Mouse (Mus musculus): ENCODE results near the gene 3110018I06Rik.

3110018I06Rik gene

DNA sequence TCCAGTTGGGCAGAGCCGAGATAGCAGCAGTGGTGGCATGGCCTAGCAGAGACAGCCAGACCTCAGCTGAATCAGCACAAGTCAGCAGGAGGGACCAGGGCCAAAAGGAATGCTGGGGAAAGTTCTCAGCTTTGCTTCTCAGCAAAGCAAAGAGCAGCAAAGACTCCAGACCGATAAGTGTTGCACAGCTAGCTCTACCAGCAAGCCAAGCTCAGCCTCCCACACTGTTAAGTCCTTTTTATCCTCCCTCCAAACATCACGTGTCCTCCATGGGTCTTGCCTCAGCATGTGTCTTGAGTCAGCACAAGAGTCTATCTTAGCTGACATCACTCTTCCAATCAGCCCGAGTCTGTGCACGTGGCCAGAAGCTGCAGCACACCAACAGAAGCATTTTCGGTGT, at the start of gene 3110018I06Rik:
3110018I06Rik (plus strand) TSS at position 262 of the 400 bp plus-strand sequence.
- no peak for DNase-seq

DNA sequence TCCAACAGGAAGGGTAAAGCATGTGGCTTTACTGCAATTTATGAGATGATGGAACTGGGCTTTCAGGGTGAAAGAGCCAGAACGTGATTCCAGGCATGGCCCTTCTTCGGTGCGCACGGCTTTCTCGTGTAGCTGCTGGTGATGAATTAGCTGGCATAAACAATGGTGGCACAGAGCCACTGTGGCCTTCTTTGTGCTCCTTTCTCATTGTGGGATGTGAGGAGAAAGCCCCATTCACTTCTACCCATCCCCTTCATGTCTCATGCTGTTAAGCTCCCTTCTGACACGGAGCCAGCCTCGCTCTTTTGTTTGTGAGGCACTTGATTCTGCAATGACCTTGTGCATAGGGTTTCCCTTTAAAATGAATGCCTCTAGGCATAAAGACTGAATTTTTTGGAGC, 43.8 kb upstream of the 3110018I06Rik start:
- DNase-seq: no peak

DNA sequence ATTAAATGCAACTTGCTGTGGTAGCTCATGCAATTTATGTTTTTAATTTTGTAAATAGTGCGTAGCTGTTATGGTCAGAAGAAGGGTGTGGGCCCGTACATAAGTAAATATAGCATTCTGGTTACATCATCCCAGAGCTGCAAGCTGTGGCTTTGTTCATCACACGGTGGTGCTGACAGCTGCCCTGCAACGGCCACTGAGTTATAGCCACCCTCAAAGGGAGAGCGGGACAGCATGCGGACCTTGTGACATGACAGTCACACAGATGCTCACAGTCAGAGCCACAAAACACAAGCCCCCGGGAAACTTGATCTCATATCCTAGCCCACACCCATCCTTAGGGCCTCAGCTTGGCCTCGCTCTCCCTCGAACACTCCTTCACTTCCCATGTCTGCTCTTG, 30.6 kb upstream of the 3110018I06Rik start:
- no peak for DNase-seq

DNA sequence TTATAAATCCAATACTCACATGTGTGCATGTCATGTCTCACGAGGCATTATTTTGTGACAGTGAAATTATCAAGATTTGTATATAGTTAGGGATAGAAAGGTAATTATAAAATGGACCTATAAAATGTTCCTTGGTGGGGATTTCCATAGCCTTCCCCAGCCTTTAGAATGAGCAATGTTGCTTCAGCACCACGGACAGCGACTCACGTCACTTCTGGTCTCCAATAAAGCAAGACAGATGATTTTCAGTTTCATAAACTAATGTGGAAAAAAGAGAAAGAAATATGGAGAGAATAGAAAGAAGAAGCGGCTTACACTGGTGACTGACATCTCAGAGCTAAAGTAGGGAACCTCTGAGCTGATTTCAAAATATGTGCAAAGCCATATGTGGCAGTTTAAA, 23.7 kb upstream of the 3110018I06Rik start:
- DNase-seq: no peak

DNA sequence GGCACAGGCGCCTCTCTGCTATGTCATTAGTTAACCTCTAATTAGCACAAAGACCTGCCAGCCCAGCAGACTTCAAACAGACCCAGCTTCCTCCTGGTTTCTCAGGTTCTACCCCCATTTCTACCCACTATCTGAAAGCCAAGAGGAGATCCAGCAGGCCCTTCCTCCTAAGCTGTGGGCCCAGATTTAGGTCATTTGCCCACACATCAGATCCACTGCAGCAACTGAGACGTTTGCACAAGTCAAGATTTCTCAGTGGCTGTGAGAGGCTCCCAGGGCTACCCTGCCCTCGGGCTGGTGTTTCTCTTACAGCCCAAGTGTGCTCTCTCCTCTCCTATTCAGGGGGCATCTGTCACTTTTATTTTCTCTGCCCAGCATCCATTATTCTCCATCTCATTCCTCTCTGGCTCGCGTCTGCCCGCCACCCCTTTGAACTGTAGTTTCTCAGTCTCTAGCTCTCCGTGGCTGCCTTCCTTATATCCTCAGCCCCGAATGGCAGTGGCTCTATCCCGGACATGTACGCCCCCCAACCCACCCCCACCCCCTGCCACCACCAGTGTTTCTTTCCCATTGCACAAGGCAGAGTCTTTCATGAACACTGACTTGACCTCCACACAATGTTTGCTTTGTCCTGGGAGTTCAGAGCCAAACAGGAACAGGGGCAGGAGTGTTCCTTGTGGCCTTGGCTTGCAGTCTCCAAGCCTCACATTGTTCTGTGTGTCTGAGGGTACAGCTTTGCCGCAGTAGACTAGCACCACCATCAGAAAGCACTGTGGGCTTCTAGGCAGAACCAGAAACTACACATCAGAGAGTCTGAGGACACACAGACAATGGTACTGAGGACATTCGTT, 11.8 kb upstream of the 3110018I06Rik start:
- no peak for DNase-seq

DNA sequence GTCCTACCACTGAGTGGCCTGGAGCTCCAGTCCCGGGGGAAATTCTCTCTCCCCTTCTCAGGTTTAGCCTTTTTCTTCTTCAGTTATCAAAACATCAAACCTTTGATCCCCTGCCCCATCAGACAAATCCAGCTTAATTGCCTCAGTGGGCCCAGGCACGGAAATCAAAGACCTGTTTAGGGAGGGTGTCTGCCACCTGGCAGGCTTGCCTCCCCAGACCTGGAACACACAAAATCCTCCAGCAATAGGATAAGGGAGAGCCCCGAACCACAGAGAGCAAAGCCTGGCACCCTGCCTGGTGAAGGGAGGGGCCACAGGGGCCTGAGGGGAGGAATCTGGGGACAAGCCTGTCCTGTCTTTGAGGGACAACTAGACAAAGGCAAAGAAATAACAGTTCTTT, 9.1 kb upstream of the 3110018I06Rik start:
- DNase-seq: no peak

DNA sequence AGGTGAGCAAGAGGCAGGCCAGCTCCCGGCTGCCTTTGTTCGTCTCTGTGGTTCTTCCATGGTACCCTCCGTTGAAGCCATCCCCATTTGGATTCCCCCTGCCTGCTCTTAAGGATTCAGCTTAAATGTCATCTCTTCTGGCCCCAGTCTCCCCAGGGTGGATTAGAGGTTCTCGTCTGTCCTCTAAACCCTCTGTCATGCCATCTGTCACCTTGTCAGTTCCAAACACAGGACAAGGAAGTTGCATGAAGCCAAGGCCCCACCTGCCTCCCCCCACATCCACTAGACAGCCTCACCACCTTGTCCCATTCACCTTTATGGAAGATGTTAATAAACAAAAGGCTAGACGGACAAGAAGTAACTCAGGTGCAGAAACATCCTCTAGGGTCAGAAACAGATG, 5.4 kb upstream of the 3110018I06Rik start:
- no peak for DNase-seq

DNA sequence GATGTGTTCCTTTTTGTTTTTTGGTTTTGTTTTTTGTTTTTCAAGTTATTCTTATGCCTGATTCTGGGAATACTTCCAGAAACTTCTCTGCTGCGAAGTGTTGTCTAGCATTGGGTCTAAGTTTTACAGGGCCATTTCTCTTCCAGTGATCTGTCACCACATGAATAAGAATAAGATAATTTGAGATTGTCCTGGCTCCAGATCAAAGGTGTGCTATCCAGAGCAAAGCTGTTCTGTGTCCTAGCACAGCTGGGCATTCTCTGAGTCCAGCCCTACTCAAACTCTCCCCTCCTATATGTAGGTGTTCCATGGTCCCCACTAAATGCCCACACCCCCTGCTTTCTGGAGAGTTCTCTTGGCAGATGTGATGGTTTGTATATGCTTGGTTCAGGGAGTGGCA, 2.9 kb downstream of the 3110018I06Rik start:
- no peak for DNase-seq

DNA sequence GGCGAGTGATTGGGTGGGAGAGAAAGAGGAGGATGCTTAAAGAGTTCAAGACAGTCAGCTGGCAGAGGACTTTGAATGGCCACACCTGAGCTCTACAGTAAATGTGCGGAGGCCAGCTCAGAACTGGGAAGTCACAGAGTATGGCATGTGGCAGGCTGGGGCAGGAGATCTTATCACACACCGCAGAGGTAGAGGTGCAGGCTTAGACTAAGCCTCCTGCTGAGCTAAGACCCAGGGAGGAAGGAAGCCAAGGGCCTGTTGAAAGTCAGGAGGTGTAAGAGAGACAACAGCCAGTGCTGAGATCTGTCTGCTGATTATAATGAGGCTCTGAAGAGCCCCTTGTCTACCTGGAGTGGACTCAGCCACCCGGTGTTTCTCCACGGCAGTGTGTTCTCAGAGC, 8.5 kb downstream of the 3110018I06Rik start:
- no peak for DNase-seq

DNA sequence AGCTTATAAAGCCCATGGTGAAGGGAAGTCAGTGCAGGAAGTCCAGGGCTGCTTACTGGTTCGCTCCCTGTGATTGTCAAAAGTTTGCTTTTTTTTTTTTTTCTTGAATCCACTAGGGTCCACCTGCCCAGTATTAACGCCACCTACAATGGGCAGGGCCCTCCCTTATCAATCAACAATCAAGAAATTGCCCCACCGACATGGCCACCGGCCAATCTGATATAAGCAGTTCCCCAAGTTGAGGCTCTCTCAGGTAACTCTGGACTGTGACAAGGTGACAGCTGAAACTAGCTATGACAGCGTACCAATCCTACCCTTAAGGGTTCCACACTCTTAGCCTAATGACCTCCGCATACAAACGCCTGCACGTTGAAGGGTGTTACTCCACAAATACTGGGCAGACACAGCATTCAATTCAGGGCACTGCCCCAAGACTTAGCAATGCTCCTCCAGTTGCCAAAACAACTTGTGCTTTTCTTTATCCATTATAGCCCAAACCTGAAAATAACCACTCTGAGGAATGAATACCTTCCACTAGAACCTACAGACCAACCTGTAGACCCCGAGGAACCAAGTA, 21.3 kb downstream of the 3110018I06Rik start:
- no peak for DNase-seq

DNA sequence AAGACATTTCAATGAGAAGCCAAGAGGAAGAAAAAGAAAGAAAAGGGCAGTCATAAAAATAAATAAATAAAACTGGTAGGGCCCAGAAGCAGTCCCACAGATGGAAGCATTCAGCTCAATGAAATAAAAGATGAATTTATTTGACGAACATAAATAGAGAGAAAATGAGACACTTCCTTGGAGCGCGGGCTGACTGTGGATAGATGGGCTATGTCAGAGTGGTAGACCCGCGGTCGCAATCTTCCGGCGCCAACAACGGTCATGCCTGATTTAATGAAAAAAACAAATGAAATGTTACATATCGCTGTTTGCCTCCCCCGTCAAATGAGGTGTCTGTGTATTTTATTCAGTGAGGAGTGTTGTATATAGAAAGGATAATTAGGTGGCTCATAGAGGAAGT, 22.7 kb downstream of the 3110018I06Rik start:
- DNase-seq: no peak

DNA sequence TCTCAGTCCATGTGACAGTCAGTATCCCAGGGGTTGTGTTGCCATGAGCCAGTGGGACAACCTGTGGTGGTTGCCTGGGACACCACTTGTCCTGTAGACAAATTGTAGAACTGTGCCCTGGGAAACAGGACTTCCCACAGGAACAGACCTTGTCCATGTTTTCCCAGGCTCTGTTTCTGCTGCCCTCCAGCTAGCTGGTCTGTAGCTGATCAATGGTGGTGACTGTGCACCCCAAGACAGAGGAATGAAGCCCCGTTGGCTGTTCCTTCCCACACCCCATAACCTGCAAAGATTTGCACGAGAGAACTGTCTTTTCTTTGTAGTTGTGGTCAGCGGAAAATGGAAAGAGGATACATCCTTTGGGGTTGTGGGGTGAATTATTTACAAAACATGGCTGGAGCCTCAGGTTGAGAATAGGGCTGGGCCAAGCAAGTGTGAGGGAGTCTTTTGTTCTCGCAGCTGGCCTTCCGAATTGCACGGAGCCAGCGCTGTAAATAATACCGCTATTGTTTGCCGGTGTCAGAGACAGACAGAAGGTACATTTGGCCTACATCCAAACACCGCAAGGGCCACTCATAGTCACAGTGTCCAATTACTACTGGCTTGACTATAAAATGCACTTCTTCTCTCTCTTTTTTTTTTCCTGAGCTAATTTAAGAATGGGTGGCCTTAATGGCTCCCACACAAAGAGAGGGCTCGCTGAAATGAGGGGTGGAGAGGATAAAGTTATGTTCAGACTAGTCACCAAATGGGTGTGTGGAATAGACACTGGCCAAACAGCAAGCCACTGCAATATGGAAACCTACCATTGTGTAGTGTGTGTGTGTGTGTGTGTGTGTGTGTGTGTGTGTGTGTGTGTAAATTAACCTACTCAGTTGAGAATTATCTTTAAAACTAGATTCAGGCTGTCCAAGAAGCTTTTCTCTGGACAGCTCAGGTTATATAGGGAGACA, 28.1 kb downstream of the 3110018I06Rik start:
- DNase-seq: no peak

DNA sequence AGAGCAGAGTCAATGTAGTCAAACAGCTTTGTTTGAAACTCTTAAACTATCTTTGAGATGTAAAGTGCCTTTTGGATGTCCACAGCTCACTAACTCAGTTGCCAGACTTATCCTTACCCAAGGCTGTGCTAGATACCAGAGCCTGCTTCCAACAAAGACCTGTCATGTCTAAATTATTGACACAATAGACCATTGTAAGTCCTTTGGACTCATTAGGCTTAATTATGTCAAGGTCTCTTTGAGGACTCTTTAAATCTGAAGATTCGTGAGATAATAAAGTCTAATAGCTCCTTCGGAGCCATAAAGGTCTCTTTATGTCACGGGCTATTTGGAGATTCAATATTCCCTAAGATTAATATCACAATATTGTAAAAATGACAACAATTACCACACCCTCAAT, 32.5 kb downstream of the 3110018I06Rik start:
- no peak for DNase-seq

DNA sequence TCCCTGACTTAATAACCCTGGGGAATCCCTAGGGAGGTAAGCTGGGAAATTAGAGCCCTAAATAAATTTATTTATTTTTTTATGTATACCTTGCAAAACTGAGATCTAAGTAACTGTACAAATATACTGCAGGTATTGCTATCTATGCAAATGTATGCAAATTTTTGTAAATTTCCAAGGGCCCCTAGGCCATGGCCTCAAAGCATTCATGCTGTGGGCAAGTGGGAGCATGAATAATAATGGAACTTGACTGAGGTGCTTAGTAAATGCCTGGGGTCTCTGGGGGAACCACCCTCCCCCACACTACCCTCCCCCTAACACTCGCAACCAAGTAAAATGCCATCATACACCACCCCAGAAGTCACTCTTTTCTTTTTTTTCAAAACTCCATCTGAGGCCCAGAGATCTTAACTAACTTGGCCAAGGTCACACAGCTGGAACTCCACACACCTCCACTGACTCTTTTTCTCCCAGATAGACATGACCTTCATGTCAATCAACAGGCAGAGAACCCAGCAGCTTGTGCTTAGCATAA, 40.0 kb downstream of the 3110018I06Rik start:
- DNase-seq: no peak

DNA sequence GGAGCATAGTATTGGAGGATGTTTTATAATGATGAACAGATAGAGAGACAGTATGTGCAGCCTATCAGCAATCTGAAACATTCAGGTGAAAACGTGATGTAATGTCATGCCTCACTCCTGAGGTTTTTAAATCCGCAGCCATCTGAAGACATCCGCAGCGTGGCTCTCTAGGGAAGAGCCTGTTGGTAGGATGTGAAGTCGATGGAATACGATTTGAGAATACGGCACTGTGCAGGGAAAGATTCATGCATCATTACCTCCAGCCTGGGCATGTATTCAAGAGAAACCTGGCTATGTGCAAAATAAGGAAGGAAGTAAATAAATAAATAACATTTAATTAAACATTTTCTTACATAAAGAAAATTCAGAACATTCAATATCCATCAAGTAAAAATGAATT, 44.4 kb downstream of the 3110018I06Rik start:
- no peak for DNase-seq
